Mouse (Mus musculus) hindbrain, embryonic 15.5 days (tissue): ENCODE results near the gene Olfr345. TPM values are rescaled to one million over a fixed set of nuclear protein-coding genes. Genes with fewer than 3 reads are reported as not detected.

Experiments used
- ATAC-seq: fragments of 200-750 bp; cut with Nextera tagmentation; 2 replicates; pipeline ENCODE4 v1.8.0; 2017; ENCODE audit warnings: low read depth, moderate number of reproducible peaks, moderate TSS enrichment; ENCODE audit not compliant: low FRiP score
- H3K27ac ChIP-seq: fragments of 300-500 bp; sonication (generic); replicated peaks from 2 replicates; pipeline ENCODE4 v1.5.1; 2015; ENCODE audit warnings: mild to moderate bottlenecking, inconsistent platforms
- H3K27me3 ChIP-seq: fragments of 300-500 bp; sonication (generic); 2 replicates; pipeline ENCODE4 v1.6.1; 2015; ENCODE audit warnings: control low read depth, inconsistent platforms
- H3K36me3 ChIP-seq: fragments of 300-500 bp; sonication (generic); 2 replicates; pipeline ENCODE4 v1.6.1; 2015; ENCODE audit warnings: control low read depth, inconsistent platforms
- H3K4me1 ChIP-seq: fragments of 300-500 bp; sonication (generic); replicated peaks from 2 replicates; pipeline ENCODE4 v1.6.1; 2015; ENCODE audit warnings: control low read depth, inconsistent platforms
- H3K4me2 ChIP-seq: fragments of 300-500 bp; sonication (generic); 2 replicates; pipeline ENCODE4 v1.6.1; 2015; ENCODE audit warnings: moderate library complexity, mild to moderate bottlenecking, inconsistent platforms
- H3K4me3 ChIP-seq: fragments of 300-500 bp; sonication (generic); 2 replicates; pipeline ENCODE4 v1.5.1; 2015; ENCODE audit warnings: mild to moderate bottlenecking, inconsistent platforms
- H3K9ac ChIP-seq: fragments of 300-500 bp; sonication (generic); 2 replicates; pipeline ENCODE4 v1.6.1; 2015; ENCODE audit warnings: inconsistent platforms
- H3K9me3 ChIP-seq: fragments of 300-500 bp; sonication (generic); 2 replicates; pipeline ENCODE4 v1.6.1; 2016; ENCODE audit warnings: control low read depth, inconsistent platforms
- whole genome bisulfite sequencing: fragments of 180-500 bp; shearing (Covaris S2); methylation state at CpG from one replicate; pipeline ENCODE4 v1.1.7; 2015; 5-methylcytosine and 5-hydroxymethylcytosine counted together
- polyA plus RNA-seq: library from polyadenylated mRNA; unstranded; fragments of >200 nt; fragmentation: Nextera tagmentation; extraction: Ambion mirVana; gene quantifications from 2 replicates; pipeline ENCODE4 v1.2.1, GENCODE M21; 2015

Gene Olfr345
- polyA plus RNA-seq, result not detected in 2 replicates

GRCm38 (mm10) chr2:36639741-36640140 lies at the start of gene Olfr345:
TSS of gene Olfr345 (plus strand) at chr2:36640041.
- Histone ChIP-seq H3K9ac (no peak within 1 kb of the TSS), H3K27me3 (no peaks in the 10 kb centered on the region), H3K27ac (no peak within 1 kb of the TSS), H3K4me1 (no peaks in the 10 kb centered on the region), H3K36me3 (no peaks in the 10 kb centered on the region), H3K4me3 (no peak within 1 kb of the TSS), H3K9me3 (peaks cover 6% of the 10 kb centered on the region; the same call in 1 of the 2 replicates), H3K4me2 (no peak within 1 kb of the TSS)
- 78% methylated on average over 1 of the region's 1 CpGs for WGBS
- ATAC-seq, result no peak

GRCm38 (mm10) chr2:36685488-36685887 lies 45.6 kb downstream of the Olfr345 start, which contains the start of gene Olfr346:
TSS of gene Olfr346 (plus strand) at chr2:36685788.
- Histone ChIP-seq H3K4me1 (no peaks in the 10 kb centered on the region), H3K27me3 (no peaks in the 10 kb centered on the region), H3K27ac (no peak within 1 kb of the TSS), H3K9ac (no peak within 1 kb of the TSS), H3K9me3 (peaks cover 8% of the 10 kb centered on the region; the same call in 1 of the 2 replicates), H3K36me3 (no peaks in the 10 kb centered on the region), H3K4me3 (no peak within 1 kb of the TSS), H3K4me2 (no peak within 1 kb of the TSS)
- 95% methylated on average over 1 of the region's 1 CpGs for WGBS
- no peak for ATAC-seq

Other genes starting within 250 kb of the Olfr345 start
- not detected in 2 replicates for gene Olfr339, start 221.1 kb upstream of the Olfr345 start, polyA plus RNA-seq
- not detected in 2 replicates for gene Olfr340, start 187.5 kb upstream of the Olfr345 start, polyA plus RNA-seq
- not detected in 2 replicates for gene Olfr341, start 157.6 kb upstream of the Olfr345 start, polyA plus RNA-seq
- gene Olfr342, start 115.0 kb upstream of the Olfr345 start, polyA plus RNA-seq, result not detected in 2 replicates
- gene Olfr344, start 73.4 kb upstream of the Olfr345 start, polyA plus RNA-seq, result not detected in 2 replicates
- not detected in 2 replicates for gene Olfr346, start 45.7 kb downstream of the Olfr345 start, polyA plus RNA-seq
- gene Olfr347, start 91.9 kb downstream of the Olfr345 start, polyA plus RNA-seq, result not detected in 2 replicates
- not detected in 2 replicates for gene Olfr348, start 144.2 kb downstream of the Olfr345 start, polyA plus RNA-seq
- gene Olfr50, start 150.5 kb downstream of the Olfr345 start, polyA plus RNA-seq, result not detected in 2 replicates
- gene Olfr3, start 177.0 kb downstream of the Olfr345 start, polyA plus RNA-seq, result not detected in 2 replicates
- not detected in 2 replicates for gene Olfr350, start 206.3 kb downstream of the Olfr345 start, polyA plus RNA-seq
- gene Olfr351, start 222.6 kb downstream of the Olfr345 start, polyA plus RNA-seq, result not detected in 2 replicates
- gene Olfr352, start 228.4 kb downstream of the Olfr345 start, polyA plus RNA-seq, result not detected in 2 replicates